Mouse (Mus musculus): ENCODE measurements at regions not wholly inside any gene's neighbourhood (a gene's known extent, or its start where the extent isn't known, plus 50 kb on each side); places are given as distances from the start of the nearest gene placed in this dataset.

DNA sequence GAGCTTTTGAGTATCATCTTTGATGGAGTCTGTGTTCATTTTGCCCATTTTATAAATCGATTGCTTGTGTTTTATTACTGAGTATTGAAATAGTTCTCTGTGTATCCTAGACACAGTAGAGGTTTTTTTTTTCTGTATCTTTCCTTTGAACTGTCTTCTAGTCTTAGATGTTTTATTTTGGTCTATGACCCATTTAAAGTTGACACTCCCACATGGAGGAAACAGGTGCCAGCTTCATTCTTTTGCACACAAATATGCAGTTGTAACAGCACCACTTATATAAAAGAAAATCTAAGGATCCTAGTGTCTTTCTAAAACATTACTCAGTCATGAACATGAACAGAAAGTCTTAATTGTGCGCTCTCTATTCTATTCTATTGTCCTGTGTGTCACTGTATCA lies 230.2 kb upstream of the Nsun2 start:
- DNase-seq = no peak

DNA sequence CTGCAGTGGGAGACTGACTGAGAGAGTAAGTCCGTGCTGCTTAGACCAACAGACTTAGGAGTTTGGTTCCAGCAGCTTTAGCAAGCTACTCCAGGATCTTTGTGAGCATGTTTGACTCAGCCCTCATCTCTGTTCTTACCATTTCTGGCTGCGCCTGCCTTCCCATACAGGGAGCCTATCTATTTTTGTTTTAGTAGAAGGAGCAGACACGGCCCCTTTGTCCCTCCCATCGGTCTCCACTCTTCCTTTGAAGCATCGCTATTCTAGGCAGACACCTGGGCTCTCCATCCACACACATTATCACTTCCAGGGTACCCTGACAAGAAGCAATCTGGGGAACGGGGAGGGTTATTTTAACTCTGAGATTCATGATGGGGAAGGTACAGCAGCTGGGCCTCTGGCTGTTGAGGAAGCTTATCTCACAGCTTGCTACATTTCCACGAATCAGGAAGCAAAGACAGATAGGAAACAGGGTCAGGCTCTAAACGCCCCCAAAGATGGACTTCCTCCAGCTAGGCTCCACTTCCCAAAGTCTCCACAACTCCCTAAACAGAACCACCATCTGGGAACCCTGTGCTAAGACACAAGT lies 203.0 kb upstream of the Nsun2 start:
- no peak for DNase-seq

DNA sequence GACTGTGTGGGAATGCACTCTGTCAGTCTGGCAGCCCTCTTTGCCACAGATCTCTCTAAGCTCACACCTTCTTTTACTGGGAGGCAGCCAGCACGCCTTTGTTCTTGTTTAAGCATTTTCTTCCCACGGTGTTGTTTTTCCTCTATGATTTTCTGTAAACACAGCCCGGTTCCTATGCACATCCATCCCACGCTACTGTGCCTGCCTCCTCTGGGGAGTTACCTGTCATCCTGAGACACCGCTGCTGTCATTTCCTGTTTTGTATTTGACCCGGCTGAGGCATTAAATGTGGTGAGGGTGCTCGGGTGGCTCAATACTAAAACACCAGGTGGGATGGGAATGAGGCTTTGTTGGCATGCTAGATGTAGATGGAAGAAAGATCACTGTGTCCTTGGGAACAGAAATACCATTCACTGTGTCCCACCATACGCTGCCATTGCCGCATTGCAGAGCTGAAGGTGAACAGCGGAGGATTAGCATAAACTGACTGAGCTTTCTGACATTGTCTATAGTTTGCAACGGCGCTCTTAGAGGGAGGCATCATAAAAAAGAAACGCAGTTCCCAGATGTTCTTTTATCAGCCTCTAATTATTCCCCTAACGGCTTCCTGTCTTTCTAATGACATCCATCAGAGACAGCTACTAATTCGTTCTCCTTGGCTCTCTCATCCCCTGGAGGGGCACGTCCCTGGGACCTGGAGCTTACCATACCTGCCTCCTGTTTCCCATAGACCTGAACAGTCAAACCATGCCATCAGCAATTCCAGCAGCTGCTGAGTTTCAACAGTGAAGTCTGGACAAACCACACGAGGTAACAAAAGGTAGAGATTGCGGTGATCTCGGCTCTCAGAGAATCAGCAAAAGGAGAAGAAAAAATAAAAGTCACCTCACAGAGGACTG lies 201.8 kb upstream of the Nsun2 start:
- DNase-seq = no peak

DNA sequence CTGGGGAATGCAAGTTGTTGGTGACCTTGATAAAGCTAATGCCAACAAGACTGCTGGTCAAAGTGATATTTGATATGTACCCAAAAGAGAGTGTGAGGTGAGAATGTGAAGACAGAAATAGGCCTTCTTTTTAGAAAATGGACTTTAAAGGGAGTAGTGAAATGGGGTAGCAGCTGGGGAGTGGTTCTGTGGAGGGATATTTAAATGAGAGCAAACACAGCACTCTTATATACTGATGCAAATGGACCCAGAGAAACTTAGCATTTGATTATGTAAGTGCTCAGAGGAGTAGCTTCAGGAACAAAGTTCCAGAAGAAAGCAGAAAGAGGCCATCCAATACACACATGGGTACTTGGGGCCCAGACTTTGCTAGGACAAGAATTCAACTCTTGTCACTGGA lies 189.7 kb upstream of the Nsun2 start:
- DNase-seq = no peak

DNA sequence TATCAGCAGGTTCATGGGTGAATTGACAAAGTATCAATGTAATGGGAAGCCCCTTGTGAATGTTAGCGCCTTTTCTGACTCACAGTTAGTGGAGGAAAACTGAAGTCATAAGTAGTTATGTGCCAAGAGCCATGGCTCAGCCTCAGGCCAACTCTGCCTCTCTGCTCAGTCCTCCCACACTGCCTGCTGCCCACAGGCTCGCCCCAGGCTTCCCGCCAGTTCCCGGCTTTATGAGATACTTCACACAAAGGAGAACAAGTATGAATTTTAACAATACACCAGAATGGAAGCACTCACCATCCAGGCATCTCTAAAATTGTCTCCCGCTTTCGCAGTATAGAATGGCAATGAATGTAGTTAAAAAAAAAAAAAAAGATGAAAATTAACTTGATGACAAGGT lies 176.1 kb upstream of the Nsun2 start:
- DNase-seq = no peak

DNA sequence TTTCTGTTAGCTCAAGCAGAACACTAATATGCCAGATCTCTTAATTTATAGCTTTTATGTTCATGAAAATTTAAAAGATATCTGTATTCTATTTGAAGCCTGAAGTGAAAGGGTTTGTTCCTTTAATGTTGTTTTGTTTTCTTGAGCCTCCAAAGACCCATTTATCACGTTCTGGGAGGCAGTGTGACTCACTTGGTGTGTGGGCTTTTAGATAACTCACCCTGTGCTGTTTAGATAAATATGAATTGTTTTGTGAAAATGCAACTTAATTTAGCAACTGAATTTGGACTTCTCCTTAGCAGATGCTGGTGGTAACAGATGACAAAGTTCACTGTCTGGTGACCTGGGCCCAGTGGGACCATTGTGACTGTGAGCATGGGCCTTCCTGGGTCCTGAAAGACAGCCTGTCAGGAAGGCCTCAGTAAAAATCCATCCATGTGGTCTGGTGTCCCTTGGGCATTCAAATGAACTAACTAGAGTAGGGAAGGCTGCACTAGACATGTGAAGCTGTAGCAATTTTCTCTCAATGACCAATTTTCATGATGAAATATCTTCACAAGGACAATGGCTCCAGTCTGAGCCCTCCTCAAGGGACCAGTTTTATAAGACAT lies 167.6 kb upstream of the Nsun2 start:
- DNase-seq = no peak

DNA sequence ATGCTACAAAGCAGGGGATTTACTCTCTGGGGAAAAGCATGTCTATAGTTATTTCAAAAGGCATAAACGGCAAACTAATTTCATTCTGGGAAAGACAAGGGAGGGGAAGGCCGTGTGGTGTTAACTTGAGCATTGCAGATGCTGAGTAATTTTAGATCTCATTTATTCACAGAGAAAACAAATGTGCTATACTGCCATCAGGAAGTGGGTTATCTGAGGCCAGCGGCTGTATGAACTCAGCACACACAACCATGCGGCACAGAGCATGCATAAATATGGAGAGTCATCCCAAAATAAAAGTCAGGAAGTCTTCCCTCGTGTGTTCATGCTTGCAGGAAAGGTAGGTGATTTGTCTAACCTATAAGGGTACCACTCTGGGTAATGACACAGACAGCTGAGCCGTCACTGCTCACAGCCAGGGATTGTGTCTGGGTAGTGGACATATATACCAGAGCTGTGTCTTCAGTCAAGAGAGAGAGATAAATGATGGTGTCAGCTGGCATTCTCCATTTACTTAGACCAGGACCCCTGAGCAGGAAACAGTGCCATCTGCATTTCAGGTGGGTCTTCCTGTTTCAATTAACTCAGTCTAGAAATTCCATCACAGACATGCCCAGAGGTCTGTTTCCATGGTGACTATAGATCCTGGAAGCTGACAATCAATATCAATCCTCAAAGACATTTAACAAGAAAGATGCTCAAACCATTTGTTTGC lies 160.3 kb upstream of the Nsun2 start:
- no peak for DNase-seq

DNA sequence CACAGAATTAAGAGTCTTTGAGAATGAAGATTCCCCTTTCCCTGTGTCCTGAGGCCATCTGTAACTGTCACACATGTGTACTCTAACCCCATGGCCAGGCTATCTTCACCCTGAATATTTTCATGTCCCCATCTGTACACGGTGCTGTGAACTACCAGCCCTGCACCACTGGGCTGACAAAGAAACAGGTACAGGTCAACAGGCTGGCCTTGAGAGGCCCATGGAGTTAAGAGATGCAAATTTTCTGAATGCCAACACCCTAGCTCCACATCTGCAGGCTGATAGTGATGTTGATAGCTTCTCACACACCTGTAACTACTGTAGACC lies 159.8 kb upstream of the Nsun2 start:
- DNase-seq = no peak

DNA sequence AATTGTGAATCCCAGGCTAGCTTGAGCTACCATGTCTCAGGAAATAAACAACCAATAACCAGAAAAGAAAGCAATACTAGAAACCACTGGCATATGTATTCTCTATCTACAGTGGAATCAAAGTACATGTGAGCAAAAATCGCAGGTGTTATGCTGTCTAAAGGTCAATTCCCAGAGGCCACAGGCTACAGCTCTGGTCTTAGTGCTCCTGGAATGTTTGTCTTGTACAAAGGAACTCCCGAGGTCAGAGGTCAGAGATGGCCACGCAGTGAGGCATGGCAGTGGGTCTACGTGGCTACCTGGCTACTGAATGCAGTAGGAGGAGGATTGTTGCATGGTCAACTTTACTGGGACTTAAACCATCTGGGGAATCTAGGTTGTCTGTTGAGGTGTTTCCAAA lies 153.1 kb upstream of the Nsun2 start:
- no peak for DNase-seq

DNA sequence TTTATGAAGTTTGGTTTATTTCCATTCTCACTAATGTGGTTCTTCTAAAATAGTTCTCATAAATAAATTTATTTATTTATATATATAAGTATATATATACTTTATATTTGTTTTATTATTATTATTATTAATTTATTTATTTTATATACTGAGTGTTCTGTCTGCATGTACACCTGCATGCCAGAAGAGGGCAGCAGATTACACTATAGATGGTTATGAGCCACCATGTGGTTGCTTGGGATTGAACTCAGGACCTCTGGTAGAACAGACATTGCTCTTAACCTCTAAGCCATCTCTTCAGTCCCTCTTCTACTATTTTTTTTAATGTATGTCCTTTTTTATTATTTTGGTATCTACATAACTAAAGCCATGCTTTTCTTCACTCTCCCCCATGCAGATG lies 148.8 kb upstream of the Nsun2 start:
- DNase-seq = no peak

DNA sequence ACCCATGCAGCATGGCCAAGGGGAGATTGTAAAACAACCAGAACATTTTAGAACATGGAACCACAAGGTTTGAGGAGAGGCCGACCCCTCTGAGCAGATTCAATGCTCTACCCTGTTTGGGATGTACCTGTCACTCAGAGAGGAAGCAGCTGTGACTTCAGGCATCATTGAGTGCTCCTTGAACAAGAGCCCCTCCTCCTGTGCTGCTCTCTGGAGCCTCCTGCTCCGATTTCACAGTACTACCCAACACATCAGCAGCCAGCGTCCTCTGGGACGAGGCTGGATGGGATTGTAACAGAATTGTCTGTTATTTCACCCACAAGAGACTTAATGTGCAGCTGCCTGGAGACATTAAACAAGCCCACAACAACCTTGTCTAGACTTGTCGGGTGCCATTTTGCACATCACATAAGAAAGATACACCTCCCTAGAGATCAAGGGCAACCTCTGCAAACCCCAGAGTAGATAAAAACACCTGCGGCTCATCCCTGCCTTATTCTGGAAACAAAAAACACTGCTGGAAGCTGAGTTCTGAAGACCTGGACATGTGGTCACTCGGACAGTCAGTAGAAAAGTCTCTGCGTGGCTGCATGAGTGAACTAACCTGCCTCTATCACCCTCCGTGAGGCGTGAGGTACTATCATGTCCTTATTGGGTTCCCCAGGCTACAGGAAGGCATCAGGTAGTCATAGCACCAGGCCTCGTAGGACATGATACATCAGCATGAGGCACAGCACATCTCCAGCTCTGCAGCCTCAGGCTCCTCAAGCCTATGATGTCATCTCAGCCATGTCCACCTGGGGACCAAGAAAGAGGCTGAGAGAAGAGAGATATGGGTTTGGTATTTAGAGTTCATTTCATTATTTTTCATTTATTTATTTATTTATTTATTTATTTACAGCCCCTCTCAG lies 140.4 kb upstream of the Nsun2 start:
- no peak for DNase-seq

DNA sequence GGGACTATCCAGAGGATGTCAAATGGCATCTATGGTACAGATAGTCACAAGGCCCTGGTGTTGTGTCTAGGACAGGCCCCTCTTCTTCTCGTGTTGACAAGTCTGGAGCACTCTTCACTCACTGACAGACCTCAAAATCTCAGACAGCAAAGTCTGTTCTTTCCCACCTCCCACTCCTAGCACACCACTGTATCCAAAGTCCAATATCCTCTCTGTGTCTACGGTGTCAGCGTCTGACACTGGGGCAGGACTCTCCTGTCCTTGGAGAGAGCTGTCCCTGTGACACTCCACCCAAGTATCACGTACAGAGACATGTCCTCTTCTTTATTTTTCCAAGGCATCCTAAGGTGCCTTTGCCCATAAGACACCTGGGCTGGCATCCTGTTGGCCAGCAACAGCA lies 139.0 kb upstream of the Nsun2 start:
- no peak for DNase-seq

DNA sequence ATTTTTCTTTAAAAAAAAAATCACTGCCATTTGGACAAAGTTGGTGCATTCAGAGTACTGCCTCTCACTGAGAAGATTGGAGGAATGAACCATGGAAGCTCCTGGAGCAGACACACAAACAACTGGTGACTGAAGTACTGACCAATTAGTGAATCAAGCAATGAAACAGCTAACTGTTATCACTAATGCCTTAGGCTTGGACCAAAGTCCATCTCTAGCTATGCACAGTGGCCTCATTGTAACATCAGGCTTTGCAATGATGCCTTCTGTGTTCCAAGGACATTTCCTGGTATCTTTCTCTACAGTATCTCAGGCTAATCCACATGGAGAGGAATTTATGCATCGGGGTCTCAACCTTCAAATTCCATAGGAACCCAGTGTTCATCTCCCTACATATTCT lies 123.2 kb upstream of the Nsun2 start:
- no peak for DNase-seq

DNA sequence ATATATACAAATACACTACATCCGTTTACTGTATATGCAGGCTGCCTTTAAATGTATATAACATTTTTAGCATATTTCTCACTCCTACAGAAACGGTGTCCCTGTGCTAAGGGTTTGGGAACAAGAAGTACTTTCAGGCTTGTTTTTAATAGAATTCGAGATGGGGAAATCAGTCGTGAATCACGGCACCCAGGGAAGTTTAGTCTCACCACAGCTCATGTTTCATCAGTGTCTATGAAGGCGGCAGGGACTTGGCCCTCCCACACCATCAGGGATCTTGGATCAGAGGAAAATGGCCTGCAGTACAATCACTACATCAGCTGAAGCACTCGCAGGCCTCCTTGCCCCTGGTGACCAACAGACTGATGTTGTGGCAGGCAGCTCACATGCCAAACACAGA lies 118.7 kb upstream of the Nsun2 start:
- DNase-seq = no peak

DNA sequence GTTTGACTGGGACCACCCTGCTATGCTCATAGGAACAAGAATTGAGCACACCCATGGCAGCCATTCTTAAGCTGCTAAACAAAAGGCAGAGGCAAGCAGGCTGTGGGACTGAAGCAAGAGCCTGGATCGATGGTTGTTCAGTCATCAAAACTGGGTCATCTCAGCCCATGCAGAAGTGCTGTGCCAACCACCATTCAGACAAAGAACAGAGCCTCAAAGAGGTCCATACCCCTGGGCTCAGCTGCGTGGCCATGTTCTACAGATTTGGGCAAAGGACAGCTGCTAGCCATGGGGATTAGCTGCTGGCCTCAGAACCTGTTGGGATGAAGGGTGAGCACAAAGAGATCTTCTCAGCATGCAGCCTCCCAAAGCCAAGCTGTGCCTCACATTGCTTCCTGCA lies 116.8 kb upstream of the Nsun2 start:
- no peak for DNase-seq

DNA sequence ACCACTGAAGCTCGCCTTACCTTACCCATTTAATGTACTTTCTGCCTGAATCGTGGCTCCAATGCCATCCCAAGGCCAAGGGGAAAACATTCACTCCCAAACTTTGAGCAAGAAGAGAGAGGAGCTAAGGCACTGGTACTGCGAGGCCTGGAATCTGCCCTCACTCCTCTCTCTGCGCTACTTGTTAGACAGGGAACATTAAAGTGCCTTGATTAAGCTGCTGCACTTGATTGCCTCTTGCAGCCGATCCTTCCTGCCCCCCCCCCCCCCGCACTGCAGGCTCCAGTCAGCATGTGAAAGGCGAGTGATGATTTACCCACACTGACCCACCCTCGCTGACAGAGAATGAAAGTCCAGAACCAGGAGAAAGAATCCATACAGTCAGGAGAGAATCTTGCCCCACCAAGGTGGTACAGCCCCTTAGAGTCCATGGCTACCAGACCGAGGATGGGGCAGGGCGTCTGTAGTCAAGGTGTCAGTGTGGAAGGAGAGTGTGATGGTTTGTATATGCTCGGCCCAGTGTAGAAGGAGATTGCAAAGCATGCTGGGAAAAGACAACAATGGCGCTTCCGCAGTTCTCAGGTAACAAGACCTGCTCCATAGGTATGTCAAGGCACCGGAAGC lies 115.6 kb upstream of the Nsun2 start:
- no peak for DNase-seq

DNA sequence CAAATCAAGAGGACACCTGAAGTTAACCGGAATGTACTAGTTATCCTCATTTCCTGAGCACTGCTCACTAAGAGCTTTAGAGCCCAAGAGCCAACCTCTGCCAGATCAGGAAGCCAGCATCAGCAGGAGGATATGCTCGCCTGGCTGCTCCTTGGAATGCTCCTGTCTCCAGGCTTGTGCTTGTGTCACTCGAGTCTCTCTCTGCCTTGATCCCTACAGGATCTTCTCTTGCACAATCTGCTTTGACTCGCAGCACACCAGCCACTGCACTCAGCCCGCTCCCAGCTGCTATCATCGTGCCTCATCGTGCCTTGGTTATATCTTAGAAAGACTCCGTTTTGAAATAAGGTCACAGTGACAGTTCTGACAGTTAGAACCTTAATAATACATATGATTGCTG lies 113.4 kb upstream of the Nsun2 start:
- DNase-seq = no peak

DNA sequence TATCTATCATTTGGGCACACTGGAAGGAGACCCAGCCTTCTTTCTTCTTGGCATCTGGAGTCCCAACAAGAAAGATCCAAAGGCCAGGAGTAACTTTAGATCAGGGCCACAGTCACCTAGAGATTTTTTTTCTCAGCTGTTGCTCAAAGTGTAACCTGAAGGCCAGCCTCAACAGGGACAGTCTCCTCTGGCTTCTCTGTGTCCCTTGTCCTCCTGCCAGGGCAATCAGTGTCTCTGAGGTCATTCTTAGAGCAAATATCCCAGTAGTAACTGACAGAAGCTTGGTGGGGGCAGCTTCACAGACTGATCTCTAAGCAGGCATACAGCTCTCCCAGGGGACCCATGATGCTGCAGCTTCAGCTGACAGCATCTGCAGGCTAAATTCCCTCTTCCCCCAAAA lies 111.6 kb upstream of the Nsun2 start:
- DNase-seq = no peak

DNA sequence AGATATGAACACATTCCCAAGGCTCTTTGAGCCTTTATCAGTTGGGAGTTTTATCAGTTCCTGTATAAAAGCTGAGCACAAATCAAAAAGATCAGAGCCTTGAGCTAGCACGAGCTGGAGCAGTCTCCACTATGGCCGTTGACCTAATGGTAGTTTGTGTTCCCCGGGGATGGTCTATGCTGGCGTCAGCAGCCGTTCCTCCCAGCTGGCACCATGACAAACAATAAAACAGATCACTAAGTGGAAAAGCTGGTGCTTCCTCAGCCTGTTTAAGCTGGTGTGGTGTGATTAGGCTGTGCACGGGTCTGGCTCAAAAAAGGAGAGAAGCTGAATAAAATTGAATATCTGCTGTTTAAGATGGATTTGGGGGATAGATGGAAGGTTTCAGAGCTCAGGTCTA lies 107.4 kb upstream of the Nsun2 start:
- DNase-seq = peak; percentile 62

DNA sequence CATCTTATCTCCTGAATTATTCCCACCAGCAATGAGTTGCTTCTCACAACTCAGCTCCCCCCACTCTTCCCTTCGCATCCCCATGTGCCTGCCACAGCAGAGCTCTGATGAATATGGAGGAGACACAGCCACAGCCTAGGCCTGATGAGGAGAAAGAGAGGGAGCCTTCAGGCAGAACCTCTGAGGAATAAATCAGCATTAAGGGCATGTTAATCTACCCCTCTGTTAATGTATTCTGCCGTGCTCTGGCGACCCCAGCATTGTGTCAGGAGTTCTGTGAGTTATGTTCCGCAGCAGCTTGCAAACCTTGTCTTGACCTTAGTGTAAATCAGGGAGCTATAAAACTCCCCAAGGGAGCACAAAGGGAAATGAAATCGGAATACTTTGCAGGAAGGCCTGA lies 104.0 kb upstream of the Nsun2 start:
- DNase-seq = peak; percentile 25

DNA sequence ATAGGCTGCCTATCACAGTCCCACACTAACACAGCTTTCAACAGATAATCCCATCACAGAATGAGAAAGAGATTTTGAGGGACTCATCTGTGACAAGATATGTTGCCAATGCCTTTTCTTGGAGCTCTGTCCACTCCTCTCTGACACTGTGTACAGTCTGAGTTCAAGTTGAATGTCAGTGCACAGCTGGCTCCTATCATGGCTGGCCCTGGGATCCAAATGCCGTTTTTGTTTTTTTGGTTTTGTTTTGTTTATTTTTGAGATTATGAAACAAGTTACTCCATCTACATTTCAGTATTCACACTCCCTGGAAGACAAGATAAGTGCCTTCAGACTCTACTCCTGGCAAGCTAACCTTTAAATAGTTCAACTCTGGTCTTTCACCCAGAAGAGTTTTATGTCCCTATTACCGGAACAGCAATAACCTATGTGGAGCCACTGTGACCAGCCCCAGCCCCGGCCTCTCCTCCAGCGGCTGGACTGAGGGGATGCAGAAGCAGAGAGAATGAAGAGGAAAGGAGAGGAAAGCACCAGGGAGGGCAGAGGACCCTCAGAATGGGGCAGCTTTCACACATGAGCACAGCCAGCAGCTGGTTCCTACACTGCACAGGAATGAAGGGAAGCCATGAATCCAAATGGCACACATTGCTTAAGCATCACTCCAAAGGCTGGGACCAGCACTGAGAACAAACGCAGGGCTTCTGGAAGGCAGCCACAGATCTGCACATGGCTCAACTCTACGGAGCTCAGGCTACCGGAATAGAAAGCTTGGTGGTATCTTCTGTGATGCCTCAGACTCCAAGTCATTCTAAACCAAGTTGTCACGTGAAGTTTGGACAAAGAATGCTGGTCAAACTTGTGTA lies 99.9 kb upstream of the Nsun2 start:
- peak; percentile 37 for DNase-seq
